Mouse (Mus musculus): ENCODE results near the gene Fam19a2. TPM values are rescaled to one million over a fixed set of nuclear protein-coding genes. Genes with fewer than 3 reads are reported as not detected.

The Fam19a2 gene
- polyA plus RNA-seq, 1 experiment from 2014 or later = 52.4 TPM

DNA sequence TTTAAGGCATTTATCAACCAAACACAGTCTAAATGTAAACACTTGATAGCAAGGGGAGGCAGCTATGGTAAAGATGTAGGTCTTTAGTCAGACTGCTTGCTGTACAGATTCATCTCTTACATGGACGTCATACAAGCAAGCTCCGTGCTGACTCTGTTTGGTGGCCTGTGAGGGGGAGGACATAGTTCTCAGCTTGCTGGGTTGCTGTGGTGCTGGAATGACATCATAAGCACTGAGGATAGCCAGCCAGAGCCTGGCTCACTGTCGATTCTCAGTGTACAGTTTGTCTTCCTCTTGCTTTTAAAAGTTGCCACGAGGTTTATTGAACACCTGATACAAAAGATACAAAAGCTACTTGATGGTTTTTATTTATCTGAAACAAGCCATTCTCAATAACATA lies 100.8 kb downstream of the Fam19a2 start:
- no peak for ATAC-seq
- Histone ChIP-seq H3K9ac (ENCODE audit: low read depth, low read length) (no peak overlapping the region), H3K27me3 (replicated peaks; ENCODE audit: control insufficient read depth, insufficient read depth, low read length) (no peaks in the 10 kb centered on the region), H3K9me3 (ENCODE audit: control insufficient read depth, low read length) (no peaks in the 10 kb centered on the region), H3K27ac (ENCODE audit: low read depth, low read length) (no peak overlapping the region), H3K4me3 (ENCODE audit: low read length) (no peak overlapping the region), H3K4me2 (ENCODE audit: low read length) (no peak overlapping the region), H3K36me3 (ENCODE audit: control insufficient read depth, insufficient read depth, low read length) (no peaks in the 10 kb centered on the region), H3K4me1 (ENCODE audit: control insufficient read depth, insufficient read depth, low read depth, low read length) (0 out of 2 replicates have a peak, but pooled peaks cover 3% of the 10 kb centered on the region)
- 71% methylated on average over 4 of the region's 4 CpGs for WGBS

DNA sequence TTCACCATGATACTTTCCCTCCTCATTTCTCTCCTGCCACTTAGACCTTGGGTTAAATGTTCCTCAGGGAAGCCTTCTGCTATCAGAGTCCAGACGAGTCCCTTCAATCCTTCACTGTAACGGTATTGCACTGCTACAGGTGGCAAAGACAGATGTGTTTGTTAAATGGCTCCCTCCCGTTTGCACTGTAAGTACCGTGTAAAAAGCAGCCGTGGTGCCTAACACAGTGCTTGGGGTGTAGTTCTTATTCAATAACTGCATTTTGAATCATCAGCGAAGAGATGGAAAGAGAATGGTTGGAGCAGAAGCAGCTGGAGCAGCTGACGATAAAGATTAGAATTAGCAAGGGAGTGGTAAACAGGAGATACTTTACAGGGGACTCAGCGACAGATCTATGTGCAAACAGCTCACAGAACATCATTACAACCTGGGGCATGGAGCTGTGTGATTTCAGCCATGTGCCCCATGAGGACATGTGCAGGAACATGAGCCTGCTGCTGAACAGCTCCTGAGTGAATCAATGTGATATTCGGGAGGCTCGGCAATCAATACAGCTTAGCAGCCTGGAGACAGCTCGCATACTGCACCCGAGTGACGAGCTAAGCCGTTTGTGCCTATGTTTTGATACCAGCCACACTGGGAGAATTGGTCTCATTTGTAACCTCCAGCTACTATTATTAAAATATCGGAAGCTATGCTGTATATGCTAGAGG lies 103.5 kb downstream of the Fam19a2 start:
- 0 out of 2 replicates have a peak, but pooled peaks have one; percentile 58 for ATAC-seq
- Histone ChIP-seq H3K4me2 (ENCODE audit: low read length) (peak overlapping the region; percentile 2; the same call in 1 of the 2 replicates), H3K36me3 (ENCODE audit: control insufficient read depth, insufficient read depth, low read length) (no peaks in the 10 kb centered on the region), H3K27ac (ENCODE audit: low read depth, low read length) (no peak overlapping the region), H3K4me1 (ENCODE audit: control insufficient read depth, insufficient read depth, low read depth, low read length) (0 out of 2 replicates have a peak, but pooled peaks cover 3% of the 10 kb centered on the region), H3K9me3 (ENCODE audit: control insufficient read depth, low read length) (no peaks in the 10 kb centered on the region), H3K4me3 (ENCODE audit: low read length) (no peak overlapping the region), H3K27me3 (replicated peaks; ENCODE audit: control insufficient read depth, insufficient read depth, low read length) (no peaks in the 10 kb centered on the region), H3K9ac (ENCODE audit: low read depth, low read length) (no peak overlapping the region)
- 72% methylated on average over 15 of the region's 15 CpGs for WGBS

DNA sequence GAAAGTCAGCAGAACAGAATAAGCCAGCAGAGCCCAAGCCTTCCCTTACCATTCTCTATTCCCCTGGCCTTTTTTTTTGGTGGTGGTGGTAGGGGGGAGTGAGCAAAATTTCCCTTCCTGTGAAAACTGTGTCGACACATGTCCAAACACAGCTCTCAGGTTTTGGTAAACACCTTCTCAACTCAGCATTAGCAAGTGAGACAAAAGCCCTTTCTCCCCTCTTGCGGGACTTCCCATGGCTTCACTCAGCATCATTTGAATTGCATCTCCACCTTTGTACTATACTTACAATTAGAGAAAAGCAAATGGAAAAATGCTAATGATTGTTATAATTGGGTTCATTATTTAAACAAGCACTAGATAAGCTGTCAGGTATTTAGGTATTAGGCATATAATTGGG lies 119.5 kb downstream of the Fam19a2 start:
- Histone ChIP-seq H3K9ac (ENCODE audit: low read depth, low read length) (no peak overlapping the region), H3K4me1 (ENCODE audit: control insufficient read depth, insufficient read depth, low read depth, low read length) (no peaks in the 10 kb centered on the region), H3K4me2 (ENCODE audit: low read length) (no peak overlapping the region), H3K4me3 (ENCODE audit: low read length) (no peak overlapping the region), H3K9me3 (ENCODE audit: control insufficient read depth, low read length) (peaks cover 3% of the 10 kb centered on the region; the same call in 1 of the 2 replicates), H3K36me3 (ENCODE audit: control insufficient read depth, insufficient read depth, low read length) (no peaks in the 10 kb centered on the region), H3K27me3 (replicated peaks; ENCODE audit: control insufficient read depth, insufficient read depth, low read length) (no peaks in the 10 kb centered on the region), H3K27ac (ENCODE audit: low read depth, low read length) (no peak overlapping the region)
- 50% methylated on average over 2 of the region's 2 CpGs for WGBS
- no peak for ATAC-seq

DNA sequence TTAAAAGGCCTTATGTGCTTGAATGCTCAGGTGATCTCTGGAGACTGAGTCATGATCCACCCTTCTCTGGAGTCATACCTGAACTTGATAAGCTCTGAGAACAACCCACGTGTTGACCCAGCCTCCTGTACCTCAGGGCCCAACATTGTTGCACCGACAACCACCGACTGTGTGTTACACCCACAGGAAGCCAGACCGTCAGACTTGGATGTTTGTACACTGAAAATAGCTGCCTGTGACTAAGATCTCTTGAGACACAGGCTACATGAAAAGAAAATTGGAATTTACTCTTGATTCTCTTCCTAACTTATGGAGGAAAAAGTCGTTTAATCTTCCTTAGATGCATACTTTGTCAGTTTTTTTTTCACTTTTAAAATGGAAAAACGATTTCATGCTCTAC lies 121.8 kb downstream of the Fam19a2 start:
- H3K4me3 ChIP-seq (ENCODE audit: low read length) = no peak overlapping the region
- 72% methylated on average over 6 of the region's 6 CpGs for WGBS
- peaks cover 3% of the 10 kb centered on the region; the same call in 1 of the 2 replicates for H3K9me3 ChIP-seq (ENCODE audit: control insufficient read depth, low read length)
- H3K27me3 ChIP-seq (replicated peaks; ENCODE audit: control insufficient read depth, insufficient read depth, low read length) = no peaks in the 10 kb centered on the region
- H3K4me2 ChIP-seq (ENCODE audit: low read length) = no peak overlapping the region
- H3K27ac ChIP-seq (ENCODE audit: low read depth, low read length) = no peak overlapping the region
- no peaks in the 10 kb centered on the region for H3K36me3 ChIP-seq (ENCODE audit: control insufficient read depth, insufficient read depth, low read length)
- ATAC-seq = no peak
- no peak overlapping the region for H3K9ac ChIP-seq (ENCODE audit: low read depth, low read length)
- no peaks in the 10 kb centered on the region for H3K4me1 ChIP-seq (ENCODE audit: control insufficient read depth, insufficient read depth, low read depth, low read length)

DNA sequence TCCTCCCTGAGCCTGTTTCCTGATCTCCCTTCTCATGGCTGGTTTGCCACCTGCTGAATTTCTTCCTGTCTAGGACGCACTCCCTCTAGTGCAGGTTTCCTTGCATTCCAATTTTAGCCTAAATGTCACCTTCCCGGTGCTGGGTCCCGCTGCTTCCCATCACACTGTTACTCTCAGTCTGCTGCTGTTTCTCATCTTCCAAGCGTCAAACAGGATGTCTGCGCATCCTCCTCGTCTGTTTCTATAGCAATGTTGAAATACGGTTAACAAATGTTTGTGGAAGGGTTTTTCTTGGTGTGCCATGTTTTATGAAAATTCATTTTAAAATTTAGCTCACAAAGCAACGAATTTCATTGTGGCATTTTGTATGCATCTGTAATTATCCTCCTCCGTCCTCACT lies 131.6 kb downstream of the Fam19a2 start:
- Histone ChIP-seq H3K36me3 (ENCODE audit: control insufficient read depth, insufficient read depth, low read length) (no peaks in the 10 kb centered on the region), H3K27ac (ENCODE audit: low read depth, low read length) (no peak overlapping the region), H3K9me3 (ENCODE audit: control insufficient read depth, low read length) (no peaks in the 10 kb centered on the region), H3K4me1 (ENCODE audit: control insufficient read depth, insufficient read depth, low read depth, low read length) (no peaks in the 10 kb centered on the region), H3K4me3 (ENCODE audit: low read length) (no peak overlapping the region), H3K9ac (ENCODE audit: low read depth, low read length) (no peak overlapping the region), H3K27me3 (replicated peaks; ENCODE audit: control insufficient read depth, insufficient read depth, low read length) (no peaks in the 10 kb centered on the region), H3K4me2 (ENCODE audit: low read length) (no peak overlapping the region)
- ATAC-seq = no peak
- WGBS = 78% methylated on average over 9 of the region's 9 CpGs

DNA sequence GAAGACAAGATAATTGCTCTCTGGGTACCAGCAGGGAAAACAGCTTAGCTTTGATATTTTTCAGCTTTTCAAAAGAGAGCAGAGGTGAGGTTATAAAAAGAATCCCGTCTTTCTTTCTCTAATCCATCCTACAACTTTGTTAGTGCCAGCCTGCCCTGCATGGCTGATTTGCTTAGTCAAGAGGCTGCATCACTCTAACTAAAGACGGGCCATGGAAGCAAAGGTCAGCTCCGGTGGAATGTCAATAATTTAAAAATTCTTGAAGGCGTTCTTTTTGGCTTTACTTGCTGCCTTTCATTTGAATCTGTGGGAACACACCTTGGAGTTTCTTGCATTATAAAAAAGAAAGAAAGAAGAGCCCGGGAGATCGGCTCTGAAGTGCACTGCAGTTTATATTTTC lies 134.3 kb downstream of the Fam19a2 start:
- no peaks in the 10 kb centered on the region for H3K36me3 ChIP-seq (ENCODE audit: control insufficient read depth, insufficient read depth, low read length)
- H3K27ac ChIP-seq (ENCODE audit: low read depth, low read length) = no peak overlapping the region
- no peak overlapping the region for H3K4me3 ChIP-seq (ENCODE audit: low read length)
- no peak overlapping the region for H3K4me2 ChIP-seq (ENCODE audit: low read length)
- H3K4me1 ChIP-seq (ENCODE audit: control insufficient read depth, insufficient read depth, low read depth, low read length) = no peaks in the 10 kb centered on the region
- ATAC-seq = no peak
- H3K9me3 ChIP-seq (ENCODE audit: control insufficient read depth, low read length) = no peaks in the 10 kb centered on the region
- no peaks in the 10 kb centered on the region for H3K27me3 ChIP-seq (replicated peaks; ENCODE audit: control insufficient read depth, insufficient read depth, low read length)
- H3K9ac ChIP-seq (ENCODE audit: low read depth, low read length) = no peak overlapping the region
- WGBS = 47% methylated on average over 6 of the region's 6 CpGs

DNA sequence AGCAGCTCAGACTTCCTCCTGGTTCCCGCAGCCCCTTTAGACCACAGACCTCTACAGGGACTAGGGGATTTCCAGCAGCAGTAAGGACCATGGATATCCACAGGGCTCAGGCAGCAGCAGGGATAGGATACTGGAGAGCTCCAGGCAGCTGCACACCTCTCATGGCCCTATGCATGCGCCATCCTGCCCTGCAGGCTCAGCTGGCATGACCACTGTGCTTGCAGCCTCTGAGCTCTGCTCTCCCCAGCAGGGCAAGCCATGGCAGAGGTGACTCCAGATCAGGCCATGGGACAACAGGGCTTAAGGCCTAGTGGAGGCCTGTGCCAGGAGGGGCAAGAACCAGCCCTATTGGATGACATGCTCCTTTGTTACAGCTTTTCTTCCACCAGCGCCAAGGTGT lies 137.4 kb downstream of the Fam19a2 start:
- peaks cover 3% of the 10 kb centered on the region; the same call in 1 of the 2 replicates for H3K9me3 ChIP-seq (ENCODE audit: control insufficient read depth, low read length)
- no peak overlapping the region for H3K27ac ChIP-seq (ENCODE audit: low read depth, low read length)
- no peak for ATAC-seq
- no peak overlapping the region for H3K4me2 ChIP-seq (ENCODE audit: low read length)
- no peaks in the 10 kb centered on the region for H3K27me3 ChIP-seq (replicated peaks; ENCODE audit: control insufficient read depth, insufficient read depth, low read length)
- H3K4me3 ChIP-seq (ENCODE audit: low read length) = no peak overlapping the region
- no peak overlapping the region for H3K9ac ChIP-seq (ENCODE audit: low read depth, low read length)
- 90% methylated on average over 3 of the region's 3 CpGs for WGBS
- no peaks in the 10 kb centered on the region for H3K36me3 ChIP-seq (ENCODE audit: control insufficient read depth, insufficient read depth, low read length)
- no peaks in the 10 kb centered on the region for H3K4me1 ChIP-seq (ENCODE audit: control insufficient read depth, insufficient read depth, low read depth, low read length)

DNA sequence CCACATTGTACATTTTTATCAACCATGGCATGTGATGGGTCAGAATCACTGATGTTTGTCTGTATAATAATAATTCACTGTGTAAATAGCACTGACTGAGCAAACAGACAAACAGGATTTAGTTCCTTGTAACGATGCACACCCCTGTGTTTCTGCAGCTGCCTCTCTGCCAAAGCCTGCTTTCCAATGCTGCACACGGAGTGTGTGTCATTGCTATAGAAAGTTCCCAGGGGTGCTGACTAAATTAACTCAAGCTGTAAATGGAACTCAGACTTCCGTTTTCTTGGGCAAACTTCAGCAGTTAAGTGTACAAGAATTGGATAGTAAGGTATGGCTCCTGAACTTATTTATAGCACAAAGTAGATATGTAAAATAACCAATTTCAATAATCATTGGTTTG lies 138.7 kb downstream of the Fam19a2 start:
- H3K27me3 ChIP-seq (replicated peaks; ENCODE audit: control insufficient read depth, insufficient read depth, low read length) = no peaks in the 10 kb centered on the region
- peaks cover 3% of the 10 kb centered on the region; the same call in 1 of the 2 replicates for H3K9me3 ChIP-seq (ENCODE audit: control insufficient read depth, low read length)
- H3K4me1 ChIP-seq (ENCODE audit: control insufficient read depth, insufficient read depth, low read depth, low read length) = no peaks in the 10 kb centered on the region
- 37% methylated on average over 3 of the region's 3 CpGs for WGBS
- no peak for ATAC-seq
- no peak overlapping the region for H3K4me2 ChIP-seq (ENCODE audit: low read length)
- no peak overlapping the region for H3K27ac ChIP-seq (ENCODE audit: low read depth, low read length)
- H3K4me3 ChIP-seq (ENCODE audit: low read length) = no peak overlapping the region
- no peaks in the 10 kb centered on the region for H3K36me3 ChIP-seq (ENCODE audit: control insufficient read depth, insufficient read depth, low read length)
- H3K9ac ChIP-seq (ENCODE audit: low read depth, low read length) = no peak overlapping the region

DNA sequence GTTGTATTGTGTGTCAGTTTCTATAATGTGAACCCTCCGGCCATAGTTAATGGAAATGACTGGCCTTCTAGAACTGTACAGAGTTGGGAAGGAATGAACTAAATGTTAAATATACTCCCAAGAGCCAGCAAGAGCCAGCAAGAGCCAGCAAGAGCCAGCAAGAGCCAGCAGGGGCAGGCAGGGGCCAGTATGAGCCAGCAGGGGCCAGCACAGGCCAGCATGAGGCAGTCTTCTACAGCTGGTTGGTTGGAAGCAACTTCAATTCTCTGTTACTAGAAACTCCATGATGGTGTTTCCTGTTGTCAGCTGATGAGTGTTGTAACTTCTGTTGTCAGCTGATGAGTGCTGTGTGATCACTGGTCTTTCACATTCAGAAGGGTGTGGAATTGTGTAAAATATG lies 151.2 kb downstream of the Fam19a2 start:
- Histone ChIP-seq H3K4me1 (ENCODE audit: control insufficient read depth, insufficient read depth, low read depth, low read length) (no peaks in the 10 kb centered on the region; the same call in 1 of the 2 replicates), H3K4me3 (ENCODE audit: low read length) (no peak overlapping the region), H3K27me3 (replicated peaks; ENCODE audit: control insufficient read depth, insufficient read depth, low read length) (no peaks in the 10 kb centered on the region), H3K9me3 (ENCODE audit: control insufficient read depth, low read length) (no peaks in the 10 kb centered on the region), H3K36me3 (ENCODE audit: control insufficient read depth, insufficient read depth, low read length) (no peaks in the 10 kb centered on the region), H3K9ac (ENCODE audit: low read depth, low read length) (no peak overlapping the region), H3K4me2 (ENCODE audit: low read length) (no peak overlapping the region), H3K27ac (ENCODE audit: low read depth, low read length) (no peak overlapping the region)
- ATAC-seq = no peak
- WGBS = 93% methylated on average over 1 of the region's 1 CpGs

Measured in hindbrain, embryonic 16.5 days (tissue).